Mouse (Mus musculus) spleen, adult 2 months (tissue): ENCODE measurements at regions not wholly inside any gene's neighbourhood (a gene's known extent, or its start where the extent isn't known, plus 50 kb on each side); places are given as distances from the start of the nearest gene placed in this dataset.

Experiments used
- CTCF ChIP-seq: fragments of 200-500 bp; IDR thresholded peaks from 2 replicates; pipeline ENCODE4 v1.5.1; 2011; ENCODE audit warnings: mild to moderate bottlenecking, inconsistent platforms; ENCODE audit not compliant: insufficient read depth, insufficient read length, insufficient replicate concordance; ENCODE audit errors: extremely low read depth
- POLR2A ChIP-seq: fragments of 200-500 bp; IDR thresholded peaks from 2 replicates; pipeline ENCODE4 v1.6.1; 2011; ENCODE audit warnings: low read depth, low read length, inconsistent platforms

DNA sequence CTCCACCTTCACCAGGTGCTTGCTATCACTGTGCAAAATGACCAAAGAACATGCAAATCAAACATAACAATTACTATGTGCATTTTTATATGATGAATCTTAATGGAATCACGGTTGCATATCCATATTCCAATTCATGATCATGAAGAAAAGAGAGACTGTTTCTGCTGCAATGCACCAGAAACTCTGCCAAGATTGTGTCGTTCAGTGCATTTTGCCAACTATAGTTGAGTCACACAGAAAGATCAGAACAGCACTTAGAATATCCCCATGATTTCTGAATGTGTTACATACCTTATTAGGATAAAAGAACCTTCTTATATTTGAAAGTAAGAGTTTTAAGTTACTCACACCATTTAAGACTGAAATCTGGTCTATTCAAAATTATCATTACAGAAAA, 483.7 kb upstream of the C030005K15Rik start:
- no peak for TF ChIP-seq POLR2A
- no peak for TF ChIP-seq CTCF
